Mouse (Mus musculus) mouse trophoblast stem cell (cell line): ENCODE results near the gene Taar7d.

Source experiments
- in situ Hi-C, 2 experiments: fragments of 300-500 bp; cut with MseI, MboI; formaldehyde crosslinking; loops; 2 replicates in 1 of 2; 3 replicates in 1 of 2; pipeline ENCODE4 v1.15.1; 2025

The Taar7d gene

DNA sequence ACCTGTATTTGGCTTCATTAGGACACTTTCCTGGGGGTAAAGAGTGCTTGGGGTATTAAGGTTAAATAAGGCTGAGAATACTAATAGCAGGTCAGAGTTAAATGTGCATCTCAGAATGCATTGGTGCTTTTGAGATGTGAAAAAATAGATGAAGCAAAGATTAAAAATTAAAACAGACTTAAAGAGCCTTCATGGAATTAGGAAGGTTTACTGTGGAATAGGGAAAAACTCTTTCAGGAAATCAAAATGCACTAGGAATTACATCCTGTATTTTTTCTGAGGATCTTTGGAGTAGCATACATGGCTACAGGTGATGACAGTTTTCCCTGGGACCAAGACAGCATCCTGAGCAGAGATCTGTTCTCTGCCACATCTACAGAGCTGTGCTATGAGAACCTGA lies at the start of gene Taar7d:
Gene Taar7d, plus strand, starts transcription at position 301 of the 400 bp plus-strand sequence.
- in situ Hi-C loops, result no loop called here

GRCm38 (mm10) chr10:23977958-23978357 lies 49.1 kb upstream of the Taar7d start:
- in situ Hi-C loops, result loop anchor here in 1 of 2 experiments (5.0 to 10.0 kb wide), 2 partner anchors 99 to 137 kb away; partner anchors contain the start of gene Taar8a

GRCm38 (mm10) chr10:23978901-23979705 lies 47.9 kb upstream of the Taar7d start:
- in situ Hi-C loops, result loop anchor here in 1 of 2 experiments (5.0 to 10.0 kb wide), 2 partner anchors 98 to 136 kb away; partner anchors contain the start of gene Taar8a

- in situ Hi-C loops, result no loop called here
Observed at GRCm38 (mm10) chr10:23985546-23985945, 41.5 kb upstream of the Taar7d start, which contains the start of gene Taar6. Gene Taar6 (minus strand): TSS chr10:23985646.

GRCm38 (mm10) chr10:23986419-23986818 lies 40.6 kb upstream of the Taar7d start:
- in situ Hi-C loops, result no loop called here

DNA sequence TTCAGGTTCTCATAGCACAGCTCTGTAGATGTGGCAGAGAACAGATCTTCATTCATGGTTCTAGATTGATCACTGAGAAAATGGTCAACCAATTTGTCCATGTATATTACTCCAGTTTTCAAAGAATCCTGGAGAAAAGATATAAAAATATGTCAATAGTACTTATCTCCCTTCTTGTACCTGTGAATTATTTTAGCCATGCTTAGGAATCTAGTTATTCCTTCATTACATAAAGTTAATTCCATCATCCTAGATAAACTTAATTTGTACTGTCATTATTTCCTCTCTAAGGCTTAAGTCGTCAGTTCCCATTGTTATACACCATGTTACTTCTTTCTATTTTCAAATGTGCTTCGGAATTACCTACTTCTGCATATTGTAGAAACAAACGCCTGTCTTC lies 33.6 kb upstream of the Taar7d start, which contains the start of gene Taar7a:
Gene Taar7a, minus strand, starts transcription at position 101 of the 400 bp plus-strand sequence.
- in situ Hi-C loops, result no loop called here

DNA sequence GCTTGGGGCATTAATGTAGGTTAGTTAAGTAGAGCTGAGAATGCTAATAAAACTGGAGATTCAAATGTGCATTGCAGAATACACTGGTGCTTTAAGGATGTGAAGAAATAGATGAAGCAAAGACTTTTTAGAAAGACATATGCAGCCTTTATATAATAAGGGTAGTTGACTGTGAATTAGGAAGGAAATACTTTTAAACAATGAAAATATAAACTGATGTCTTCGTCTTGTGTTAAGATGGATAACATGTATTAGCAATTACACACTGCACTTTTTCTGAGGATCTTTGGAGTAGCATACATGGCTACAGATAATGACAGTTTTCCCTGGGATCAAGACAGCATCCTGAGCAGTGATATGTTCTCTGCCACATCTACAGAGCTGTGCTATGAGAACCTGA lies 27.4 kb upstream of the Taar7d start, which contains the start of gene Taar7b:
Gene Taar7b, plus strand, starts transcription at position 301 of the 400 bp plus-strand sequence.
- in situ Hi-C loops, result no loop called here

- in situ Hi-C loops, result no loop called here
Observed at GRCm38 (mm10) chr10:24006442-24006841, 20.6 kb upstream of the Taar7d start.

DNA sequence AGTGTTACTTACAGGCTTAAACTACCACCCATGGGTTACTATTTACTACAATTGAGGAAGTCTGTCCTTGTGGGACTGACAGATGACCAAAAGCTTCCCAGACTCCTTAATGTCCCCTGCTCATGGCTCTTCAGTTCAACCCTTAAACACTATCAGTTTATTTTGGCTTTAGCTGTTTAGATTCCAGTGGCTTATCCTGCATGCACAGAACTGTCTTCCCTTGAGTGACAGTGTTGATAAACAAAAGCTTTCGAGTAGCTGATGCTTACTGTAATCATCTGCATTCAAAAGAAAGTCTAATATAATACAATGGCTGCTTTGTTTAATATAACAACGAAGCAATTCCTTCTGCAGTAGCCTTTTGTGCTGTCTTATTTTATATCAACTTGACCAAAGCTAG lies 20.0 kb upstream of the Taar7d start:
- in situ Hi-C loops, result no loop called here

DNA sequence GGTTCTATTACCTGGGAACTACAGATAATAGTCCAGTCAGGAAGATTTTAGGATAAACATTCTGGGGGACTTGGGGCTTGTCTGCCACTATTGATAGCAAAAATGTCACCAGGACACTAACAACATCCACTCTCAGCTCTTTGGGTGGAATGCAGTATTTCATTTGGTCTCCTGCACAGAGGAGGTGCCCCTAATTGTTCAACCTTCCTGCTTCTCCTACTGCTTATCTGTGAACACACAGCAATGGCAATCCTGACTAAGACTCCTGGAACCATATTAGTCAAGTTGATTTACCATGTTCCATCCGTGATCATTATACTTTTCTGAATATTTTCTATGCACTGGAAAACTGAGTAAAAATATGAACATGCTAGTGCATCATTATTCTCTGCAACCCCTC lies 18.9 kb upstream of the Taar7d start:
- in situ Hi-C loops, result no loop called here

GRCm38 (mm10) chr10:24031347-24031746 lies 4.3 kb downstream of the Taar7d start:
- in situ Hi-C loops, result no loop called here

DNA sequence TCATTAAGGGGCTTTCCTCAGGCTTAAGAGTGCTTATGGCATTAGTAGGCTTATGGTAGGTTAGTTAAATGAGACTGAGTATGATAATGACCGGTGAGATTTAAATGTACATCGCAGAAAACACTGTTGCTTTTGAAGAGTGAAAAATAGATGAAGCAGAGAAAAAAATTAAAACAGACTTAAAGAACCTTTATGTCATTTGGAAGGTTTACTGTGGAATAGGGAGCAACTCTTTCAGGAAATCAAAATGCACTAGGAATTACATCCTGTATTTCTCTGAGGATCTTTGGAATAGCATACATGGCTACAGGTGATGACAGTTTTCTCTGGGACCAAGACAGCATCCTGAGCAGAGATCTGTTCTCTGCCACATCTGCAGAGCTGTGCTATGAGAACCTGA lies 10.3 kb downstream of the Taar7d start, which contains the start of gene Taar7e:
Gene Taar7e, plus strand, starts transcription at position 301 of the 400 bp plus-strand sequence.
- in situ Hi-C loops, result no loop called here

GRCm38 (mm10) chr10:24040120-24040869 lies 13.3 kb downstream of the Taar7d start:
- in situ Hi-C loops, result no loop called here

DNA sequence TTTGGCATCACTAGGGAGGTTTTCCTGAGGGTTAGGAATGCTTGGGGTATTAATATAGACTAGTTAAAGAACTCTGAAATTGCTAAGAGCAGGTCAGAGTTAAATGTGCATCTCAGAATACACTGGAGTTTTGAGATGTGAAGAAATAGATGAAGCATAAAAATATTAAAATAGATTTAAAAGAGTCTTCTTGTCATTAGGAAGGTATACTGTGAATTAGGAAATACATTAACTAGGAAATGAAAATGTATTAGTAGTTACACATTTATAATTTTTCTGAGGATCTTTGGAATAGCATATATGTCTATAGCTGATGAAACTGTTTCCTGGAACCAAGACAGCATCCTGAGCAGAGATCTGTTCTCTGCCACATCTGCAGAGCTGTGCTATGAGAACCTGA lies 22.2 kb downstream of the Taar7d start, which contains the start of gene Taar7f:
Gene Taar7f, plus strand, starts transcription at position 301 of the 400 bp plus-strand sequence.
- in situ Hi-C loops, result no loop called here

GRCm38 (mm10) chr10:24052039-24052438 lies 25.0 kb downstream of the Taar7d start:
- in situ Hi-C loops, result no loop called here

DNA sequence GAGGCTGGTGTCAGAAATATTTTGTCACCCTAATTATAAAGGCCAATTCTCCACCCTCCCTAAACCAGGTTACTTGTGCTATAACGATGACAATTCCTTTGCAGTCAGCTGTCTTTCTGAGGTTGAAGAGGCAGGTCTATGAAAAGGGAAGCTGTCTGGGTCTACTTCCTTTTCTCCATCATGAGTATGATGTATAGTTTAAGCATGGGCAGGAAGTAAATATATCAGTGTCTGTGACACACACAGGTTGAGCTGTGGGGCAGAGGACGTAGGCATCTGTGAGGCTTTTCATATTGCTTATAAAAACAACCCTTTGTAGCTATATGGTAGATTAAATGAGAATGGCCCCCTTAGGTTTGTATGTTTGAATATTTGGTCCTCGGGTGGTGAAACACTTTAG lies 32.0 kb downstream of the Taar7d start:
- in situ Hi-C loops, result no loop called here

- in situ Hi-C loops, result loop anchor here (5.0 kb wide), 2 partner anchors 92 to 97 kb away; no protein-coding TSS in a partner anchor
Observed at GRCm38 (mm10) chr10:24074751-24075150, 47.7 kb downstream of the Taar7d start.

- in situ Hi-C loops, result loop anchor here (5.0 kb wide), 2 partner anchors 94 to 99 kb away; no protein-coding TSS in a partner anchor
Observed at GRCm38 (mm10) chr10:24076200-24076599, 49.2 kb downstream of the Taar7d start, which contains the start of gene Taar8a. Gene Taar8a (plus strand): TSS chr10:24076500.
